Mouse (Mus musculus) mesoderm, embryonic 11.5 days (tissue): ENCODE results near the gene B3galnt2.
"Not testable (repeated sequence)": the region's sequence is repeated elsewhere in the genome, so short reads cannot be mapped to it uniquely, and the experiment has no call there.

ENCODE experiments used
- DNase-seq: peaks from one replicate; pipeline ENCODE4 v3.0.0-alpha.2; 2012; ENCODE audit warnings: low read depth, low spot score

The B3galnt2 gene

DNA sequence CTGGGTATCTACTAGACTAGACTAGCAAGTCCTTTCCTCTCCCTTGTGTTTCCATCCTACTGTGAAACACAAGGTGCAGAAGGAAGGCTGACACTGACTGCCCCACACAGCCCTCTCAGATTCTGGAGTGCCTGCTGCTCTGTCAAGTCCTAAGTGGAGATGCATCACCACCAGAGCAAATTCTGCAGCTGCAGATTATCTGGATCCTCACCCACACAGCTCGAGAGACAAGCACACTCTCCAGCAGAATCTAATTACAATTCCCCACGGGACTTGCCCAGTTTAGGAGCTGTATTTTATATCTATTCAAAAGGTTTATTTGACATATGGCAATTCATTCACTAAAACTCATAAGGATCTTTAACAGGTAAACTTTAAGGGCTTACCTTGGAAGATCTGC, 51.8 kb downstream of the B3galnt2 start:
- DNase-seq: no peak

DNA sequence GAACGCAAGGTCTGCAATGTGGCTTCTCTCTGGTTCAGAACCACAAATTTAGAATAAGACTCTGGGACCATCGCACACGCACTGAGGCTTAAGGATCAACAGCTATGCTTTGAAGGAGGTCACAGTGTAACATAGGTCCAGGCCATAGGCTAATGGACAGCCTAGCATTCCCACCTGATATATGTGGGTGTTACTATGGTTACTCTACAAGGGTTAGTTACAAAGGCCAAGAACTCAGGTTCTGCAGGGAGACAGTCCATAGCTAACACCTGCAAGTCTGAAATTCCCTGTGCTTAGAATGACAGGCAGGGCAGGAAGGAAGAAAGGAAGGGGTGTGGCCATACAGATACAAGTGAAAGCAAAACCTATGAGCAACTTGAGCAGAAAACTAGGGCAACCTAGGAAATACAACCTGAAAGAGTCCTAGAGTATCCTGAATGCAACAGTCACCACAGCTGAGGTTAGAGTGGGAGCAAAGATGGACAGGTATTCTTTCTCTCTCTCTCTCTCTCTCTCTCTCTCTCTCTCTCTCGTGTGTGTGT, 57.3 kb downstream of the B3galnt2 start:
- no peak for DNase-seq

DNA sequence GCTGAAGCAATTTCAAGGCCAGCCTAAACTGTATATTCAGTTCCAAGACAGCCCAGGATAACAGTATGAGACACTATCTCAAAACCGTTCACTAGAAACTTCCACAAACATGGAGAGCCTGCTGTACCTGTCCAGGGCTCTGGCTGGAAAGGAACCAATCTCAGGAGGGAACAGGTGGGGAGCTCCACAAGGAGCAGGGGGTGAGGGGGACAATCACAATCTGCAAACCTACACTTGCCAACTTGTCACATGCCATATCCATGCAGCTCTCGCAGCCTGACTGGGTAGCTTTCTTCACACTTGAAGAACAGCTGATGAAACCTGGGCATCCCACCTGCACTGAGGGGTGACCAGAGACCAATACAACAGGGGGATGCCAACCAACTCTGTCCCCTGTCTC, 59.7 kb downstream of the B3galnt2 start:
- DNase-seq: no peak

DNA sequence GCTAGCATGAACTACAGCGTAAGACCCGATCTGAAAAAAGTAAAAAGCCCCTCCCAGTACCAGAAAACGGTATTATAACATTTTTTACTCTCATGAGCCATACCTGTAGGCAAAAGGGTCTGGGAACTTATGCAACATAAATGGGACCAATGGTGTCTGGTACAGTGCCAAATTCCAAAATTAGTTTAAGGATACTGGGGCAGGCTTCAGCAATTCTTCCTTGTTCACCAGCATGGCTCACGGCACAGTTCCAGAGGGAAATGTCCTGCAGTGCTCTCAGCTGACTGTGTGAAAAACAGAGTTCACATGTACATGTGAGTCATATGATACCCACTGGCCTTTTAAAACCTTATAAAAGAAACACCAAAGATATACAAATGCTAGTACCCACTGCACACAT, 60.3 kb downstream of the B3galnt2 start:
- DNase-seq: no peak

DNA sequence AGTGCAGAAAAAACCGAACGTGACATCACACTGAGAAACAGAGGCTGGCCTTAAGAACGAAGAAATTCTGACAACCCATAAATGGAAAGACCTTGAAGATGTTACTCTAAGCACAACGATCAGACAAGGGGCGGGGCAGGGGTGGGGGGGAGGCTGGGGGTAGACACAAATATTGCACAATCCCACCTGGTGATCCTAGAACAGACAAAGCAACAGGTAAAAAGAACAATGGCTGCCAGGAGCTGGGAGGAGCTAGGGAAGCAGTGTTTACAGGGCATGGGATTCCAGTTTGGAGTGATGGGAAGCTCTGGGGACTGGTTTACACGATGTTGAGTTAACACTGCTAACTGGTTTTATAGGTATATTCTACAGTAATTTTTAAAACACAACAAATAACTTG, 61.3 kb downstream of the B3galnt2 start:
- DNase-seq: no peak

DNA sequence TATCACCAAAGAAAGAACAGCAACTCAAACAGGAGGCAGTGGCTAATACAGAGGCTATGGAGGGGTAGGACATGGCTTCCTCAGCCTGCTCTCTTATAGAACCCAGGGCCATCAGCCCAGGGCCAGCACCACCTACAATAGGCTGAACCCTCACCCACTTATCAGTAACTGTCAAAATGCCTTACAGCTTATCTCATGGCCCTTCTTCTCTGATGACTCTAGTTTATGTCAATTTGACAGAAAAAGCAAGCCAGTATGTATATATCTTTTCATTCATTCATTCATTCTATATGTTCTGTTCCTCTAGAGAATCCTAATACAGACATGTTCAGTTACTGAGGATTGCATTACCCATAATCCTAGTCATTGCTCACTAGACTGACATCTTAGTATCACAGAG, 64.0 kb downstream of the B3galnt2 start:
- DNase-seq: no peak

DNA sequence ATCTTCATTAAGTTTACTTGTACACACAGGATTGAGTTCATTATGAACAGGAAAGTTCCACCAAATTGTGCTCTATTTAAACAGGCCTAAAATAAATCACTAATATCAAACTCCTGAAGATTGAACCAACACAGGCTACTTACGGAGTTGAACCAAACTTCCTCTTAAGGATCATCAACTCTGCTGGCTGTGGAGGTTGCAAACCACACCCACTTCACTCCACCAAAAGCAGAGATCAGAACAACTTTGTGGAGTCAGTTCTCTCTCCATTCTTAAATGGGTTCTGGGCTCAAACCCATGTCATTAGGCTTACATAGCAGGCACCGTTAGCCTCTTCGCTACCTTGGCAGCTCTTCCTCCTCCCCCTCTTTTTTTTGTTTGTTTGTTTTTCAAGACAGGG, 64.6 kb downstream of the B3galnt2 start:
- DNase-seq: no peak

DNA sequence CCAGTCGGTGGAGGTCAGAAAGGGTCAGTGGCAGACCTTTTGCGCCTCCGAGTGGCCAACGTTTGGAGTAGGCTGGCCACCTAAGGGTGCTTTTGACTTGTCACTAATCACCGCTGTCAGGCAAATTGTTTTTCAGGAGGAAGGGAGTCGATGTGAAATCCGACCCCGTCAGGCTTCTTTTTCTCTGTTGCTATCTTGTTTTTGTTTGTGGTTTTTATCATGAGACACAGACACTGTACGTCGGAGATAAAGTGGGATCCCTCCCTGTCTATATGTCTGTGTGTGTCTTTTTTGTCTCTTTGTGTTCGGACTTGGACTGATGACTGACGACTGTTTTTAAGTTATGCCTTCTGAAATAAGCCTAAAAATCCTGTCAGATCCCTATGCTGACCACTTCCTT, 67.1 kb downstream of the B3galnt2 start:
- DNase-seq: not testable (repeated sequence)

DNA sequence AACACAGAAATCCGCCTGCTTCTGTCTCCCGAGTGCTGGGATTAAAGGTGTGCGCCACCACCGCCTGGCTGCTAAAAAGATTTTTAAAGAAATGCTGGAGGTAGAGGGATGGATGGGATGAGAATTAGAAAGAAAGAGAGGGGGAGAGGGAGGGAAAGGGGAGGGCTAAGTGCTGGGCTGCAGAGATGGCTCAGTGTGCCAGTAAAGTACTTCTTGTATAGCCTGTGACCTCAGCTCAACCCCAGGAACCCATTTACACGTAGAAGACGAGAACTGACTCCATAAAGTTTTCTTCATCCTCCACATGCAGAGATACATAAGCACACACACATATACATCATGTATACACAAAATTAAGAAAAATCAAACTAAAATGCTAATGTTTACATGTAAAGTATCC, 71.3 kb downstream of the B3galnt2 start:
- no peak for DNase-seq

DNA sequence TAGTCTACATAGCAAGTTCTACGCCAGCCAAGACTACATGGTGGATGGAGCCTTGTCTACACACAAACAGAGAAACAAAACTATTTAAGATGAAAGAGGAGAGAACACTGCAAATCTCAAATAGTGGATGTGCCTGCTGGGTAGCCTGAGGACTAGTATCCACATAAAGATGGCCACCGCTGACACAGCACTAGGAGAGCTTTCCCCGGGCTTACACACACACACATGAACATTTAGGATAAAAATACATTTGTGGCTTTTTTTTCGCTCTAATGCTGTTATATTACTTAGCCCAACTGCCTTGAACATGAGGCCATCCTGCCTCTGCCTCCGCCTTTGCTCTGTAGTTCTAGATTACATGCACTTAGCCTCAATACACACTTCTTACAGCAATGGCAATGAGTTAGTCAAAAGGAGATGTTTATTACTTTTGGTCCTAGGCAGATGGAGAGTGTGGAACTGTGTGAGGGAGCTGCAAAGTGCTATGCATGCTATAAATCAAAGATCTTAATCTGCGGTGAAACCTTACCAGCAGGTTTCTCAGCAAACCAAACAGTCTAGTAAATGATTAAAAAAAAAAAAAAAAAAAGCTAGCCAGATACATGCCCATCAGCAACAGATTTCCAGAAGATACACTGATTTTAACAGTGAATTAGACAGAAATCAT, 72.0 kb downstream of the B3galnt2 start:
- no peak for DNase-seq

DNA sequence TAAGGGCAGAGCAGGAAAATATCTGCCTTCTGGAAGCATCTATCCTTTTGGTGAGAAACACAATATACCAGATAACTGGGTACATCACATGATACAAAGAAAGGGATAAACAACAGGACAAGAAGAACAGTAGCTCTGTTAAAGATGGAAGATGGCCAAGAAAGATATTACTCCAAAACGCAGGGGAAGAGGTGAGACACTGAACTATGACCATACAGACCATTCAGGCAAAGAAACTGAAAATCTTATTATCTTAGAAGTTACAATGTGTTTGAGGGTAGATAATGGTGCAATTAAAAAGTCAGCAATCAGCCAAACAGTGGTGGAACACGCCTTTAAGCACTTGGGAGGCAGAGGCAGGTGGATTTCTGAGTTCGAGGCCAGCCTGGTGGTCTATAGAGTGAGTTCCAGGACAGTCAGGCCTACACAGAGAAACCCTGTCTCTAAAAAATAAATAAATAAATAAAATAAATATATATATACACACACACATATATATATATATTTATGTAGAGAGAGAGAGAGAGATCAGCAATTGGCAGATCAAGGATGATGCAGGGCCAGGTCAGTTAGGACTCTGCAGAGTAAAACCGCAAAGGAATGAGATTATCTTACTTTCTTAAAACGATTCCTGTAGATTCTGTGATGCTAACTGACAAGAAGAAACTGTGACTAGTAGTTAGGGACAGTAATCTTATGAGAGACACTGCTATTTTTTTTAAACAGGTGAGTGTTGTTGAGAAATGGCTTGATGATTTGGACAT, 79.2 kb downstream of the B3galnt2 start:
- DNase-seq: no peak

DNA sequence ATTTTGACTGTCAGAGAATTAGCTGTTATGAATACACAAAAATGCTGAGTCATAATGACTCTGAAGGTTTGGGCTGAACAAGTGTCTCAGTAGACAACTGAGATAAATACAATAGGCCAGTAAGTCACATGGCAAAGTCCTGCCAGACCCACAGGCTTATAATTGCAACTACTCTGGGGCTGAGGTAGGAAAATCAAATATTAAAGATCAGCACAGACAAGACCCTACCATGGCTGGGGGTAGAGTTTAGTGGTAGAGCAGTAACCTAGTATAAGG, 79.7 kb downstream of the B3galnt2 start:
- DNase-seq: no peak

DNA sequence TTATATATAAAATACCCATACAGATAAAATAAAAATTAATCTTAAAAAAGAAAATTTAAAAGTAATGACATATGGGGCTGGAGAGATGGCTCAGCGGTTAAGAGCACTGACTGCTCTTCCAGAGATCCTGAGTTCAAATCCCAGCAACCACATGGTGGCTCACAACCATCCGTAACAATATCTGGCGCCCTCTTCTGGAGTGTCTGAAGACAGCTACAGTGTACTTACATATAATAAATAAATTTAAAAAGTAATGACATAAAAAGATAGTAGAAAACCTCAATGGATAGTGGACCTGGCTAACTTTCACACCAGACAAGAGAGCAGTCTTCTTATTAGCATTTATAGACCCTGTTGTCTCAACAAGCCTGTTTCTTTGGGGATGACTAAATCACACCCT, 81.1 kb downstream of the B3galnt2 start:
- DNase-seq: not testable (repeated sequence)

DNA sequence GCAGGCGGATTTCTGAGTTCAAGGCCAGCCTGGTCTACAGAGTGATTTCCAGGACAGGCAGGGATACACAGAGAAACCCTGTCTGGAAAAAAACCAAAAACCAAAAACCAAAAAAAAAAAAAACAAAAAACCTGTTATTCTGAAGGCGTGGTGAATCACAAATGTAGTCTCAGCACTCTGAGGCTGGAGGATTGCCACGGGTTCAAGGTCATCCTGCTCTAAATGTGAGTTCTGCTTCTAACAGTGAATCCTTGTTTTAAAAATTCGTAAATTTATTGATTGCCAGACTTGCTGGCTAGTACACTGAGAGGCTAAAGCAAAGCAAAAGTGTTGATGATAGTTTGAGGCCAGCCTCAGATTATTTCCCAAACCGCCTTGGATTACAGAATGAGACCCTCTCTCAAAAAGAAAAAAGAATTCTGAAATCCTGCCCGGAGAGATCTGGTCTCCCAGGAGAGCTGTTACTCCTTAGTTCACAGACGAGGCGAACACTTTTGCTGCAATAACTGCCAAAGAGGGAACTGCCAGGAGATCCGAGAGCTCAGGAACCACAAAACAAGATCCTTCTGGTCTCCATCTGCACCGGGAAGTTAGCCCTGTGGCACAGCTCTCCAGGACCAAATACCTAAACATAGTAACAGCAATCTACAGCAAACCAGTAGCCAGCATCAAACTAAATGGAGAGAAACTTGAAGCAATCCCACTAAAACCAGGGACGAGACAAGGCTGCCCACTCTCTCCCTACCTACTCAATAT, 81.8 kb downstream of the B3galnt2 start:
- DNase-seq: no peak

DNA sequence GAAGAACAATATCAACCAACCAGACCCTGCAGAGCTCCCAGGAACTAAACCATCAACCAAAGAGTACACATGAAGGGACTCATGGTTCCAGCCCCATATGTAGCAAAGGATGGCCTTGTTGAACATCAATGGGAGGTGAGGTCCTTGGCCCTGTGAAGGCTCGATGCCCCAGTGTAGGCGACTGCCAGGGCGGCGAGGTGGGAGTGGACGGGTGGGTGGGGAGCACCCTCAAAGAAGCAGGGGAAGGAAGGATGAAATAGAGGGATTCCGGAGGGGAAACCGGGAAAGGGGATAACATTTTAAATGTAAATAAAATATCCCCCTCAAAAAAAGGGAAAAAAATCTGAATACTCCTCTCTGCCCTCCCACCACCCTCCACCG, 84.6 kb downstream of the B3galnt2 start:
- no peak for DNase-seq

DNA sequence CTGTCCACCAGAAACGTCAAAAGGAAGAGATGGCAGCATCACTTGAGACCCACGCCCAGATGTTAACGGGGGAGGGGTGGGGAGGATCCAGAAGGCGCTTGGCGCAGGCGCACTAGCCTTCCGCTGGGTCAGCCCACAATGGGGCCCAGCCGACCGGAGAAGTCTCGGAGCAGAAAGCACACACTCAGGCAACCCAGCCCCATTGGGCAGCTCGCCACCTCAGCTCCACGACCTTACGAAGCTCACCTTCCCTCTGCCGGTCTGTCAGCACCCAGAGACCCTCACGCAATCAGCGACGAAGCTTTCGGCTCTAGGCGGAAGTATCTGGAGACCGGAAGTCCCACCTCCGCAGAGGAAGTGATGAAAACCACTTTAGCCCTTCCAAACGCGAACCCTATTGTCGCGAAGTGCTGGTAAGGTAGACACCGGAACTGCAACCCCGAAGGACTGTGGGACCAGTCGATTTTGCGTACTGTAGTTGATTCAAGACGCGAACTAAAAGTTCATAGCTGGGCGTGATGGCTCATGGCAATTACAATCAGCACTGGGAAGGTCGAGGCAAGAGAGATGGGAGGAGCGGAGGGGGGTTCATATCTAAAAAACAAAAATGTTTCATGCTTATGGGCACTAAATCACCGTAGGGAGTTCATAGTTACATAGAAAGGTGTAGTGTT, 85.2 kb downstream of the B3galnt2 start, which contains the start of gene Tbce:
Tbce (minus strand) TSS at position 347 of the 674 bp plus-strand sequence.
- DNase-seq: peak; percentile 93

DNA sequence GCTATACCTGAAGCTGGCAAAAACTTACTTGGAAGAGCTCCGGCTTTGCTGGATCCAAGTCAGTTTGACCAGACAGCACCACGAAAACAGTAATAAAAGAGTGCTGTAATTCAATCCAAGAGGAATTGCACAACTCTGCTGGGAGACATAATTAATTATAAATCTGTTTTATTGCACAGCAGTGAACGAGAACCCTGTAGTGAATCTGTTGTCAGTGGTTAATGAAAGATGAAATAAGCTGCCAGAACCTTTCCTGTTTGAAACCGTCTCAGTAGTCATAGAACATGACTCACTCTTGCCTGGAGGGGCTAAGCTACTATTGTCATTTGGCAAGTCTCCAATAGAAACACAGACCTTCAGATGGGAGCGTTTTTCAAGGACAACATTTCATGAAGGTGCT, 85.9 kb downstream of the B3galnt2 start:
- no peak for DNase-seq

DNA sequence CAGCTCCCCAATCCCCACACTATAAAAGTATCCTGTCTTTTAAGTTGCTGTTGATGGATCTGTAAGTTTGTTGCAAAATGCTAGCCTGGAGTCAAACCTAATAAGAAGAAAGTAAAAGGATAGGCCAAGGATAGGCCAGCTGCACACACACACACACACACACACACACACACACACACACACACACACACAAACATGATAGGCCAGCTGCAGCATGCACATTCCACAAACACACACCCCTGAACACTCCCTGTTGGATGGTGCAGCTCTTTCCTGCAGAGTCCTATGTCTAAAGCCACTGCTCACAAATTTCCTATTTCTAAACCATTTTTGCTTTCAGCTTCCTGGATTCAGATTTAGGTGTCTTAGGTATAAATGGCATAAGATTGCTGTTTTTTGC, 89.6 kb downstream of the B3galnt2 start:
- no peak for DNase-seq

DNA sequence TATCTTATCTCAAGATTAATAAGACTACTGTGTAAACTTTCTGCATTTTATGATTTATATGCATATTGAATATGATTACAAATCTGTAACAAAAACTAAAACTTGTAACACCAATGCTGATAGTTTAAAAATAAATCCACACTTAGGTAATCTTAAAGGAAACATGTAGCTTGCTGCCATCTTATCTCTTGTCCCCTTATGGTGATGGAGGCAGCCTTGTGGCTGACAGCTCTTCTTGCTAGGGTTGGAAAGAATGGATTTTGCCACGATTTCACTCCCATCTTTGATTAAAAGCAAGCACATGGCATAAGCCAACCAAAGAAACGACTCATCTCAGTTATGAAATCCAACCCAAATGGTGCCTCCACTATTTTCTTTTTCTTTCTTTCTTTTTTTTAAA, 90.3 kb downstream of the B3galnt2 start:
- DNase-seq: no peak
